Mouse (Mus musculus) heart, embryonic 12.5 days (tissue): ENCODE results near the gene Ugt1a9. TPM values are rescaled to one million over a fixed set of nuclear protein-coding genes. Genes with fewer than 3 reads are reported as not detected.
"Not testable (repeated sequence)": the region's sequence is repeated elsewhere in the genome, so short reads cannot be mapped to it uniquely, and the experiment has no call there.

Source experiments
- ATAC-seq: fragments of 200-750 bp; cut with Nextera tagmentation; 2 replicates; pipeline ENCODE4 v1.8.0; 2017; ENCODE audit warnings: moderate TSS enrichment, moderate library complexity; ENCODE audit not compliant: insufficient number of reproducible peaks, low FRiP score
- H3K27ac ChIP-seq: fragments of 300-500 bp; sonication (generic); 2 replicates; pipeline ENCODE4 v1.5.1; 2016; ENCODE audit warnings: mild to moderate bottlenecking, moderate library complexity; ENCODE audit not compliant: poor library complexity, severe bottlenecking
- H3K27me3 ChIP-seq: fragments of 300-500 bp; sonication (generic); replicated peaks from 2 replicates; pipeline ENCODE4 v1.6.1; 2016; ENCODE audit warnings: mild to moderate bottlenecking, moderate library complexity
- H3K36me3 ChIP-seq: fragments of 300-500 bp; sonication (generic); 2 replicates; pipeline ENCODE4 v1.6.1; 2016; ENCODE audit warnings: mild to moderate bottlenecking, moderate library complexity
- H3K4me1 ChIP-seq: fragments of 300-500 bp; sonication (generic); replicated peaks from 2 replicates; pipeline ENCODE4 v1.6.1; 2016; ENCODE audit warnings: mild to moderate bottlenecking
- H3K4me2 ChIP-seq: fragments of 300-500 bp; sonication (generic); 2 replicates; pipeline ENCODE4 v1.6.1; 2016; ENCODE audit warnings: mild to moderate bottlenecking, moderate library complexity
- H3K4me3 ChIP-seq: fragments of 300-500 bp; sonication (generic); 2 replicates; pipeline ENCODE4 v1.5.1; 2016; ENCODE audit warnings: mild to moderate bottlenecking
- H3K9ac ChIP-seq: fragments of 300-500 bp; sonication (generic); 2 replicates; pipeline ENCODE4 v1.6.1; 2016; ENCODE audit warnings: mild to moderate bottlenecking, moderate library complexity
- H3K9me3 ChIP-seq: fragments of 300-500 bp; sonication (generic); replicated peaks from 2 replicates; pipeline ENCODE4 v1.6.1; 2016; ENCODE audit warnings: mild to moderate bottlenecking, moderate library complexity
- WGBS: fragments of 180-500 bp; shearing (Covaris S2); methylation state at CpG from one replicate; pipeline ENCODE4 v1.1.7; 2016; 5-methylcytosine and 5-hydroxymethylcytosine counted together
- polyA plus RNA-seq: library from polyadenylated mRNA; unstranded; fragments of >200 nt; fragmentation: Nextera tagmentation; extraction: Ambion mirVana; gene quantifications from 2 replicates; pipeline ENCODE4 v1.2.1, GENCODE M21; 2016

Gene Ugt1a9
- polyA plus RNA-seq, 1 experiment from 2014 or later, result not detected

- WGBS, result 61% methylated on average over 2 of the region's 2 CpGs
- ATAC-seq, result peak; percentile 55; the same call in 1 of the 2 replicates
These were observed 39.0 kb downstream of the Ugt1a9 start for GRCm38 (mm10) chr1:88109604-88110003.

DNA sequence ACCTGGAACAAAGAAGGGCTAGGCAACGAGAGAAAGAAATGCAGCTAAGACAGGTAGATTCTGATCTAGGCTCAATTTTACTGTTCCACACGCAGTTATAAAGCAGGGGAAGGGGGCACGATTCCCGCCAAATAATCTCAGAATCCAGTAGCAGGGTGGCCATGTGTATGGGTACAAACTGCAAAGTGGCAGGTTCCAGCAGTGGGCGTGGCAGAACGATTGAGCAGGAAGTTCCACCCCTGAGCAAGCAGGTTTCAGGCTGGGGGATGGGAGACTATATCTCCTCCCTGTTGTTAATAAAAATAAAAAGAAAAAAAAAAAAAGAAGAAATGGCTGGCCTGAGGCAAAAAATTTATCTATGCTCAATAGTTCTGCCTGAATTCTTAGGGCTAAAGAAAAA, 42.2 kb downstream of the Ugt1a9 start:
- 87% methylated on average over 6 of the region's 6 CpGs for WGBS
- not testable (repeated sequence) for H3K4me2 ChIP-seq

More at GRCm38 (mm10) chr1:88109604-88110003, 39.0 kb downstream of the Ugt1a9 start:
- H3K4me2 ChIP-seq, H3K9me3 ChIP-seq, H3K36me3 ChIP-seq, H3K27ac ChIP-seq, H3K9ac ChIP-seq, H3K4me1 ChIP-seq, H3K27me3 ChIP-seq, H3K4me3 ChIP-seq: not testable (repeated sequence)

GRCm38 (mm10) chr1:88120550-88120949, 50.0 kb downstream of the Ugt1a9 start:
- H3K4me3 ChIP-seq, H3K36me3 ChIP-seq, ATAC-seq, H3K4me1 ChIP-seq, H3K9ac ChIP-seq, H3K27ac ChIP-seq, H3K27me3 ChIP-seq, H3K9me3 ChIP-seq, H3K4me2 ChIP-seq: not testable (repeated sequence)
- WGBS, result 10% methylated on average over 4 of the region's 4 CpGs

More for the DNA sequence above, 42.2 kb downstream of the Ugt1a9 start:
- H3K27ac ChIP-seq, H3K36me3 ChIP-seq, H3K9me3 ChIP-seq, ATAC-seq, H3K4me3 ChIP-seq, H3K27me3 ChIP-seq, H3K9ac ChIP-seq, H3K4me1 ChIP-seq: not testable (repeated sequence)

DNA sequence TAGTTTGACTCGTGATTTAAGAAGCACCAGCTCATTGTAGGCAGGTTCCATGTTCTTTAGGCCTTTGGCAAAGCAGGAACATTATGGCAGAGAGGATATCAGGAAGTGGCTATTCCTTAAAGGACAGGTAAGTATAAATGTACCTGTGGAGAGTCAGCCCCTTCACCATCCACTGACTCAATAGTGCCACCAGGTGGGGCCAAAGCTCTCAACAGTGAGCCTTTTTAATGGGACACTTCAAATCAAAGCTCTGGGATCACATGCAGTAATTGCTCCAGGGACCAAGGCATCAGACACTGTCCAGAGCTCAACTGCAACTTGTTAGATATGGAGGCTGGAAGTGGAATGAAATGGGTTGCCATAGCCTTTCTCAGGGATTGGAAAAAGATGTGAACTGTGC, 50.9 kb downstream of the Ugt1a9 start:
- H3K4me1 ChIP-seq, H3K27ac ChIP-seq, ATAC-seq, H3K4me3 ChIP-seq, H3K9me3 ChIP-seq, H3K9ac ChIP-seq, H3K27me3 ChIP-seq, H3K4me2 ChIP-seq, H3K36me3 ChIP-seq: not testable (repeated sequence)
- WGBS, result no CpG with 5 or more reads among the region's 1 CpGs

DNA sequence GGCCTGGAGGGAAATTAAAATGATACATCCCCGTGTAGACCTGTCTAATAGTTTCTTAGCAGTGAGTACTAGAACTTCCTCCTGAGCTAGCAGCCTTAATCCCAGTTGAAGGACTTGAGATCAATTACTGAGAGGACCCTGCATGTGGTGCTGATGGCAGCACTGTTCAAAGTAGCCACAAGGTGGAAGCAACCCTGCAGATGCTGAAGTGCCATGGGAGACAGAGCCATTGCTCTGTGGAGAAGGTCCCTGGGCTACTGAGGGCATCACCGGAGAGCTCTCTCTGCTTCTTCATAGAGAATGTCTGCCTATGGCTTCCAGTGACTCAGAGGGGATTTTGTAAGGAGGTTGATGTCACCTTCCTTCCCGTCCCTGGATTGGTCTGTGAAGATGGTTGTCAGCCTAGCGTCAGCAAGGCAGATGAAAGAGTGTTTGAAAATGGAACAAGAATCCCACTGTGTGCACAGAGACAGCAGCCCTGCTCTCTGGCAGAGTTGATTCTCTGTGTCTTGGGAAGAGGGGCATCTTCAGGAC, 55.3 kb downstream of the Ugt1a9 start:
- H3K27ac ChIP-seq, H3K36me3 ChIP-seq, H3K4me2 ChIP-seq, H3K27me3 ChIP-seq, H3K4me1 ChIP-seq, H3K9me3 ChIP-seq, H3K4me3 ChIP-seq, ATAC-seq, H3K9ac ChIP-seq: not testable (repeated sequence)
- WGBS, result 58% methylated on average over 4 of the region's 4 CpGs

DNA sequence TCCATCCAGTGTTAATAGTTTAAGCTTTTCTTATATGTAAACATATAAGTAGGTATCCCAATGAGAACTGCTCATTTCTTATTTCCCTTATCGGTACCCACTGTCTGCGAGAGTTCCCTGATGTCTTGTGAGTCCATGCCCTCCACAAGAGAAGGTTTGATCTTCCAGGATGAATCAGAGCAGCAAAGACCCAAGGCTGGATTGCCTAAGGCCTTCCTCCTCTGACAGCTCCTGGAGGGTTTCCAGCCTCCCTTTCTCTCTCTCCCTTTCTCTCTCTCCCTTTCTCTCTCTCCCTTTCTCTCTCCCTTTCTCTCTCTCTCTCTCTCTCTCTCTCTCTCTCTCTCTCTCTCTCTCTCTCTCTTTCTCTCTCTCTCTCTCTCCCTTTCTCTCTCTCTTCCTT, 58.5 kb downstream of the Ugt1a9 start:
- not testable (repeated sequence) for H3K4me3 ChIP-seq, H3K27me3 ChIP-seq, H3K27ac ChIP-seq, H3K9ac ChIP-seq, H3K4me1 ChIP-seq, H3K36me3 ChIP-seq, ATAC-seq, H3K4me2 ChIP-seq, H3K9me3 ChIP-seq
- WGBS, result 72% methylated on average over 2 of the region's 2 CpGs

DNA sequence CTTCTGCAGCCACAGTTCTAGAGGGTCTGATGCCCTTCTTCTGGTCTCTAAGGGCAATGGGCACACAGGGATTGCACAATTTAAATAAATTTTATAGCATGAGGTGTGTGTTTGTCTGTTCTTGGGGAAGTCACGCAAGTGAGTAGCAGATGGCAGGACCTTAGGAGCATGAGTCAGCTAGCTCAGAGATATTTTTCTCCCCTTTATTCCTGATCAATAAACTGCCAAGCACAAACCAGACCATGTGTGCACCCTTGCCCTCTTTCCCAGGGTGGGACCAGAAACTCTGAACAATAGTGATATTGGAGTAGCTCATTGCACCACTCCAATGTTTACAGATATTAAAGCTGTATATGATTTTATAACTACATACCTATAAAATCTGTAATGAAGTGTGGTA, 59.6 kb downstream of the Ugt1a9 start:
- H3K4me1 ChIP-seq, H3K27ac ChIP-seq, H3K36me3 ChIP-seq, H3K27me3 ChIP-seq, ATAC-seq, H3K4me3 ChIP-seq, H3K9ac ChIP-seq, H3K4me2 ChIP-seq, H3K9me3 ChIP-seq: not testable (repeated sequence)
- 82% methylated on average over 1 of the region's 1 CpGs for WGBS

DNA sequence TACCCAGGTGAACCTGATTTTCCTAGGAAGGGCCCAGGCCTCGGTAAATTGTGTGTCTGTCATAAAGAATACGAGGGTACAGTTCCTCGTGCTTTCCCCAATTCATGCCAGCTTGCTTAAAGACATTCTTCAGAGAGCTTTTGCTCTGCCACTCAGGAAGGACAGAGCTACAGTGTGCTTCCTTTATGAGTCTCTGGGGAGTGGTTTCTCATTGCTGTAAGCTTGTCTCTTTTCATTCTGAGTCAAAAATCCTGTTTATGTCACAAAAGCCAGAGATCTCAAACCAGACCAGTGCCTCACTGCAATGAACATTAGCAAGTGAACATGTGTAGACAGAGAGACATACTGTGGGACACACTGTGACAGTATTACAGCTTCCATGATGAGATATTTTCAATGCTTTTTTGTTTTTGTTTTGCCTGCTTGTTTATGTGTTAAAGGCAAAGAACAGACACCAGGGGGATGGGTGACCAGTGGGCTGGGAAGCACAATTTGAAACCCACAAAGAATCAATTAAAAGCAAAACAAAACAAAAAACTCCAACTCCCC, 63.4 kb downstream of the Ugt1a9 start:
- H3K4me1 ChIP-seq, result peaks cover 3% of the 10 kb centered on the region; the same call in 1 of the 2 replicates
- H3K27ac ChIP-seq, result no peak overlapping the region
- H3K9ac ChIP-seq, result no peak overlapping the region
- 61% methylated on average over 3 of the region's 3 CpGs for WGBS
- no peak overlapping the region for H3K4me2 ChIP-seq
- no peak overlapping the region for H3K4me3 ChIP-seq
- H3K36me3 ChIP-seq, result no peaks in the 10 kb centered on the region
- H3K9me3 ChIP-seq, result no peaks in the 10 kb centered on the region
- H3K27me3 ChIP-seq, result no peaks in the 10 kb centered on the region
- no peak for ATAC-seq

- H3K9me3 ChIP-seq, H3K4me1 ChIP-seq, H3K36me3 ChIP-seq, H3K27ac ChIP-seq, H3K9ac ChIP-seq, ATAC-seq, H3K4me3 ChIP-seq, H3K27me3 ChIP-seq, H3K4me2 ChIP-seq: not testable (repeated sequence)
- 52% methylated on average over 5 of the region's 5 CpGs for WGBS
These were observed 63.9 kb downstream of the Ugt1a9 start, which contains the start of gene Ugt1a6a for GRCm38 (mm10) chr1:88134457-88135011. TSS of gene Ugt1a6a (plus strand) at chr1:88134809.

- not testable (repeated sequence) for H3K4me3 ChIP-seq, H3K4me2 ChIP-seq, H3K36me3 ChIP-seq, H3K9me3 ChIP-seq, ATAC-seq, H3K27me3 ChIP-seq, H3K4me1 ChIP-seq, H3K27ac ChIP-seq, H3K9ac ChIP-seq
- 86% methylated on average over 5 of the region's 6 CpGs for WGBS
These were observed 64.8 kb downstream of the Ugt1a9 start for GRCm38 (mm10) chr1:88135229-88135904.

GRCm38 (mm10) chr1:88136646-88137045, 66.0 kb downstream of the Ugt1a9 start:
- Histone ChIP-seq H3K4me2 (no peak overlapping the region), H3K4me1 (peaks cover 3% of the 10 kb centered on the region; the same call in 1 of the 2 replicates), H3K9me3 (no peaks in the 10 kb centered on the region), H3K27me3 (no peaks in the 10 kb centered on the region), H3K4me3 (no peak overlapping the region), H3K9ac (no peak overlapping the region), H3K36me3 (no peaks in the 10 kb centered on the region), H3K27ac (no peak overlapping the region)
- WGBS, result 72% methylated on average over 2 of the region's 2 CpGs
- no peak for ATAC-seq
